Mouse (Mus musculus): ENCODE measurements at regions not wholly inside any gene's neighbourhood (a gene's known extent, or its start where the extent isn't known, plus 50 kb on each side); places are given as distances from the start of the nearest gene placed in this dataset.
A peak's percentile ranks its signal among the peaks of the same experiment; 100 is the strongest.

GRCm38 (mm10) chr13:118849541-118849940, 179.9 kb downstream of the Fgf10 start:
- no peaks in the 10 kb centered on the region for H3K36me3 ChIP-seq (ENCODE audit: control insufficient read depth, insufficient read depth, low read length, poor library complexity, severe bottlenecking)
- in situ Hi-C loops (cut with MboI; ENCODE audit: low sequenced_read_pairs in 2 of 2, unreplicated experiment in 2 of 2), result no loop called here
- no peak overlapping the region for H3K4me3 ChIP-seq (ENCODE audit: insufficient read depth in 1 of 2, low read depth in 1 of 2, low read length in 2 of 2, poor library complexity in 1 of 2, severe bottlenecking in 1 of 2)
- H3K27ac ChIP-seq (ENCODE audit: insufficient read depth, low read depth, low read length, poor library complexity, severe bottlenecking), result no peak overlapping the region
- TF ChIP-seq ZC3H11A (IDR thresholded peaks at IDR 0.05; ENCODE audit: borderline replicate concordance, low read depth, low read length) (no peak), MAFK (IDR thresholded peaks at IDR 0.05; ENCODE audit: insufficient read depth, low read depth, low read length) (no peak), HCFC1 (IDR thresholded peaks at IDR 0.05; ENCODE audit: borderline replicate concordance, insufficient read depth, low read length) (no peak), CHD2 (IDR thresholded peaks at IDR 0.05; ENCODE audit: low read depth, low read length) (no peak), ZNF384 (IDR thresholded peaks at IDR 0.05; ENCODE audit: low read depth, low read length) (no peak)
- H3K9ac ChIP-seq (ENCODE audit: insufficient read depth, low read depth, low read length, poor library complexity, severe bottlenecking), result no peak overlapping the region
- no peaks in the 10 kb centered on the region for H3K4me1 ChIP-seq (ENCODE audit: control insufficient read depth in 2 of 2, insufficient read depth in 2 of 2, low read length in 2 of 2, poor library complexity in 1 of 2)
- H3K9me3 ChIP-seq (ENCODE audit: control insufficient read depth, insufficient read depth, low read depth, low read length), result no peaks in the 10 kb centered on the region
- DNase-seq (ENCODE audit: low read depth, low spot score), result no peak

- Histone ChIP-seq H3K4me3 (ENCODE audit: insufficient read depth in 1 of 2, low read depth in 1 of 2, low read length in 2 of 2, poor library complexity in 1 of 2, severe bottlenecking in 1 of 2) (no peak overlapping the region), H3K36me3 (ENCODE audit: control insufficient read depth, insufficient read depth, low read length, poor library complexity, severe bottlenecking) (no peaks in the 10 kb centered on the region), H3K9me3 (ENCODE audit: control insufficient read depth, insufficient read depth, low read depth, low read length) (no peaks in the 10 kb centered on the region), H3K27ac (ENCODE audit: insufficient read depth, low read depth, low read length, poor library complexity, severe bottlenecking) (no peak overlapping the region), H3K4me1 (ENCODE audit: control insufficient read depth in 2 of 2, insufficient read depth in 2 of 2, low read length in 2 of 2, poor library complexity in 1 of 2) (no peaks in the 10 kb centered on the region), H3K9ac (ENCODE audit: insufficient read depth, low read depth, low read length, poor library complexity, severe bottlenecking) (no peak overlapping the region)
- no peak for DNase-seq (ENCODE audit: low read depth, low spot score)
- in situ Hi-C loops (cut with MboI; ENCODE audit: low sequenced_read_pairs in 2 of 2, unreplicated experiment in 2 of 2), result no loop called here
- no peak for TF ChIP-seq ZNF384 (IDR thresholded peaks at IDR 0.05; ENCODE audit: low read depth, low read length)
- TF ChIP-seq CHD2 (IDR thresholded peaks at IDR 0.05; ENCODE audit: low read depth, low read length), result no peak
- no peak for TF ChIP-seq HCFC1 (IDR thresholded peaks at IDR 0.05; ENCODE audit: borderline replicate concordance, insufficient read depth, low read length)
- TF ChIP-seq ZC3H11A (IDR thresholded peaks at IDR 0.05; ENCODE audit: borderline replicate concordance, low read depth, low read length), result no peak
- TF ChIP-seq MAFK (IDR thresholded peaks at IDR 0.05; ENCODE audit: insufficient read depth, low read depth, low read length), result no peak
Measured at GRCm38 (mm10) chr13:118850708-118851107, 181.1 kb downstream of the Fgf10 start.

- Histone ChIP-seq H3K27ac (ENCODE audit: insufficient read depth, low read depth, low read length, poor library complexity, severe bottlenecking) (no peak overlapping the region), H3K4me3 (ENCODE audit: insufficient read depth in 1 of 2, low read depth in 1 of 2, low read length in 2 of 2, poor library complexity in 1 of 2, severe bottlenecking in 1 of 2) (no peak overlapping the region), H3K4me1 (ENCODE audit: control insufficient read depth in 2 of 2, insufficient read depth in 2 of 2, low read length in 2 of 2, poor library complexity in 1 of 2) (no peaks in the 10 kb centered on the region), H3K36me3 (ENCODE audit: control insufficient read depth, insufficient read depth, low read length, poor library complexity, severe bottlenecking) (no peaks in the 10 kb centered on the region), H3K9ac (ENCODE audit: insufficient read depth, low read depth, low read length, poor library complexity, severe bottlenecking) (no peak overlapping the region), H3K9me3 (ENCODE audit: control insufficient read depth, insufficient read depth, low read depth, low read length) (no peaks in the 10 kb centered on the region)
- in situ Hi-C loops (cut with MboI; ENCODE audit: low sequenced_read_pairs in 2 of 2, unreplicated experiment in 2 of 2), result no loop called here
- TF ChIP-seq ZC3H11A (IDR thresholded peaks at IDR 0.05; ENCODE audit: borderline replicate concordance, low read depth, low read length) (no peak), HCFC1 (IDR thresholded peaks at IDR 0.05; ENCODE audit: borderline replicate concordance, insufficient read depth, low read length) (no peak), CHD2 (IDR thresholded peaks at IDR 0.05; ENCODE audit: low read depth, low read length) (no peak), ZNF384 (IDR thresholded peaks at IDR 0.05; ENCODE audit: low read depth, low read length) (no peak), MAFK (IDR thresholded peaks at IDR 0.05; ENCODE audit: insufficient read depth, low read depth, low read length) (no peak)
- DNase-seq (ENCODE audit: low read depth, low spot score), result no peak
Measured at GRCm38 (mm10) chr13:118886339-118886810, 216.8 kb downstream of the Fgf10 start.

GRCm38 (mm10) chr13:118895079-118895478, 225.5 kb downstream of the Fgf10 start:
- Histone ChIP-seq H3K27ac (ENCODE audit: insufficient read depth, low read depth, low read length, poor library complexity, severe bottlenecking) (no peak overlapping the region), H3K4me1 (ENCODE audit: control insufficient read depth in 2 of 2, insufficient read depth in 2 of 2, low read length in 2 of 2, poor library complexity in 1 of 2) (no peaks in the 10 kb centered on the region), H3K36me3 (ENCODE audit: control insufficient read depth, insufficient read depth, low read length, poor library complexity, severe bottlenecking) (no peaks in the 10 kb centered on the region), H3K9ac (ENCODE audit: insufficient read depth, low read depth, low read length, poor library complexity, severe bottlenecking) (no peak overlapping the region), H3K9me3 (ENCODE audit: control insufficient read depth, insufficient read depth, low read depth, low read length) (no peaks in the 10 kb centered on the region), H3K4me3 (ENCODE audit: insufficient read depth in 1 of 2, low read depth in 1 of 2, low read length in 2 of 2, poor library complexity in 1 of 2, severe bottlenecking in 1 of 2) (no peak overlapping the region)
- no peak for DNase-seq (ENCODE audit: low read depth, low spot score)
- in situ Hi-C loops (cut with MboI; ENCODE audit: low sequenced_read_pairs in 2 of 2, unreplicated experiment in 2 of 2), result no loop called here
- TF ChIP-seq MAFK (IDR thresholded peaks at IDR 0.05; ENCODE audit: insufficient read depth, low read depth, low read length) (no peak), ZNF384 (IDR thresholded peaks at IDR 0.05; ENCODE audit: low read depth, low read length) (no peak), HCFC1 (IDR thresholded peaks at IDR 0.05; ENCODE audit: borderline replicate concordance, insufficient read depth, low read length) (no peak), ZC3H11A (IDR thresholded peaks at IDR 0.05; ENCODE audit: borderline replicate concordance, low read depth, low read length) (no peak), CHD2 (IDR thresholded peaks at IDR 0.05; ENCODE audit: low read depth, low read length) (no peak)

- Histone ChIP-seq H3K9ac (ENCODE audit: insufficient read depth, low read depth, low read length, poor library complexity, severe bottlenecking) (no peak overlapping the region), H3K4me3 (ENCODE audit: insufficient read depth in 1 of 2, low read depth in 1 of 2, low read length in 2 of 2, poor library complexity in 1 of 2, severe bottlenecking in 1 of 2) (no peak overlapping the region), H3K36me3 (ENCODE audit: control insufficient read depth, insufficient read depth, low read length, poor library complexity, severe bottlenecking) (no peaks in the 10 kb centered on the region), H3K4me1 (ENCODE audit: control insufficient read depth in 2 of 2, insufficient read depth in 2 of 2, low read length in 2 of 2, poor library complexity in 1 of 2) (no peaks in the 10 kb centered on the region), H3K9me3 (ENCODE audit: control insufficient read depth, insufficient read depth, low read depth, low read length) (no peaks in the 10 kb centered on the region), H3K27ac (ENCODE audit: insufficient read depth, low read depth, low read length, poor library complexity, severe bottlenecking) (no peak overlapping the region)
- DNase-seq (ENCODE audit: low read depth, low spot score), result no peak
- TF ChIP-seq CHD2 (IDR thresholded peaks at IDR 0.05; ENCODE audit: low read depth, low read length) (no peak), MAFK (IDR thresholded peaks at IDR 0.05; ENCODE audit: insufficient read depth, low read depth, low read length) (0 out of 2 replicates have a peak, but pooled peaks have one; percentile 59), ZC3H11A (IDR thresholded peaks at IDR 0.05; ENCODE audit: borderline replicate concordance, low read depth, low read length) (no peak), ZNF384 (IDR thresholded peaks at IDR 0.05; ENCODE audit: low read depth, low read length) (no peak), HCFC1 (IDR thresholded peaks at IDR 0.05; ENCODE audit: borderline replicate concordance, insufficient read depth, low read length) (no peak)
- in situ Hi-C loops (cut with MboI; ENCODE audit: low sequenced_read_pairs in 2 of 2, unreplicated experiment in 2 of 2), result no loop called here
Measured at GRCm38 (mm10) chr13:118901950-118902349, 232.4 kb downstream of the Fgf10 start.

All from ES-E14 (cell line).